Mouse (Mus musculus) limb, embryonic 14.5 days (tissue): Measurements from ENCODE around the gene Rxfp2. TPM values are rescaled to one million over a fixed set of nuclear protein-coding genes. Genes with fewer than 3 reads are reported as not detected.

Experiments
- ATAC-seq: fragments of 200-750 bp; cut with Nextera tagmentation; 2 replicates; pipeline ENCODE4 v1.8.0; 2017; ENCODE audit warnings: low read depth, moderate number of reproducible peaks, moderate TSS enrichment; ENCODE audit not compliant: low FRiP score
- DNase-seq: peaks from one replicate; pipeline ENCODE4 v3.0.0-alpha.2; 2015; ENCODE audit warnings: low spot score
- H3K27ac ChIP-seq: fragments of 300-500 bp; sonication (generic); replicated peaks from 2 replicates; pipeline ENCODE4 v1.5.1; 2014; ENCODE audit warnings: low read depth, mild to moderate bottlenecking, low read length, moderate library complexity, mixed read lengths
- H3K27me3 ChIP-seq: fragments of 300-500 bp; sonication (generic); 2 replicates; pipeline ENCODE4 v1.6.1; 2014; ENCODE audit warnings: low read length, mixed read lengths; ENCODE audit not compliant: control insufficient read depth, insufficient read depth
- H3K36me3 ChIP-seq: fragments of 300-500 bp; sonication (generic); 2 replicates; pipeline ENCODE4 v1.6.1; 2014; ENCODE audit warnings: mild to moderate bottlenecking, low read length, moderate library complexity, mixed read lengths; ENCODE audit not compliant: control insufficient read depth, insufficient read depth
- H3K4me1 ChIP-seq: fragments of 300-500 bp; sonication (generic); 2 replicates; pipeline ENCODE4 v1.6.1; 2014; ENCODE audit warnings: antibody characterized with exemption, low read length, mixed read lengths; ENCODE audit not compliant: control insufficient read depth, insufficient read depth
- H3K4me2 ChIP-seq: fragments of 300-500 bp; sonication (generic); replicated peaks from 2 replicates; pipeline ENCODE4 v1.6.1; 2014; ENCODE audit warnings: low read depth, mild to moderate bottlenecking, low read length, moderate library complexity; ENCODE audit not compliant: severe bottlenecking
- H3K4me3 ChIP-seq: fragments of 300-500 bp; sonication (generic); replicated peaks from 2 replicates; pipeline ENCODE4 v1.5.1; 2014; ENCODE audit warnings: low read length
- H3K9ac ChIP-seq: fragments of 300-500 bp; sonication (generic); 2 replicates; pipeline ENCODE4 v1.6.1; 2014; ENCODE audit warnings: mild to moderate bottlenecking, low read depth, low read length, moderate library complexity; ENCODE audit not compliant: severe bottlenecking
- H3K9me3 ChIP-seq: fragments of 300-500 bp; sonication (generic); 2 replicates; pipeline ENCODE4 v1.6.1; 2016; ENCODE audit warnings: low read length; ENCODE audit not compliant: control insufficient read depth
- POLR2A ChIP-seq: fragments of 200-500 bp; IDR thresholded peaks from 2 replicates; pipeline ENCODE4 v1.8.0; 2012; ENCODE audit warnings: inconsistent platforms, mild to moderate bottlenecking, moderate library complexity, borderline replicate concordance; ENCODE audit not compliant: insufficient read depth, insufficient read length; ENCODE audit errors: extremely low read depth
- WGBS: fragments of 180-500 bp; shearing (Covaris S2); extraction: QIAGEN DNeasy Blood & Tissue Kit; methylation state at CpG from one replicate; pipeline ENCODE4 v1.1.7; 2014; 5-methylcytosine and 5-hydroxymethylcytosine counted together
- polyA plus RNA-seq, 2 experiments: library from polyadenylated mRNA; depleted of rRNA in 1 of 2; stranded (reverse) in 1 of 2; unstranded in 1 of 2; fragments of >200 nt; fragmentation: Nextera tagmentation in 1 of 2; extraction: Ambion mirVana in 1 of 2; gene quantifications; 2 replicates each; pipeline versions ENCODE4 v1.2.1 to v1.2.3; 2012 to 2014

Rxfp2 gene
- polyA plus RNA-seq, 2 experiments = 0.19 to 2.8 TPM

GRCm38 (mm10) chr5:150053294-150053693, 34.8 kb downstream of the Rxfp2 start:
- no peak for TF ChIP-seq POLR2A
- no peak overlapping the region for H3K4me3 ChIP-seq
- H3K36me3 ChIP-seq = no peaks in the 10 kb centered on the region
- H3K4me1 ChIP-seq = no peaks in the 10 kb centered on the region
- DNase-seq = no peak
- ATAC-seq = no peak
- no peak overlapping the region for H3K4me2 ChIP-seq
- H3K9ac ChIP-seq = no peak overlapping the region
- H3K27me3 ChIP-seq = no peaks in the 10 kb centered on the region
- H3K9me3 ChIP-seq = peaks cover under 1% of the 10 kb centered on the region; the same call in 1 of the 2 replicates
- no peak overlapping the region for H3K27ac ChIP-seq
- 86% methylated on average over 4 of the region's 4 CpGs for whole genome bisulfite sequencing

DNA sequence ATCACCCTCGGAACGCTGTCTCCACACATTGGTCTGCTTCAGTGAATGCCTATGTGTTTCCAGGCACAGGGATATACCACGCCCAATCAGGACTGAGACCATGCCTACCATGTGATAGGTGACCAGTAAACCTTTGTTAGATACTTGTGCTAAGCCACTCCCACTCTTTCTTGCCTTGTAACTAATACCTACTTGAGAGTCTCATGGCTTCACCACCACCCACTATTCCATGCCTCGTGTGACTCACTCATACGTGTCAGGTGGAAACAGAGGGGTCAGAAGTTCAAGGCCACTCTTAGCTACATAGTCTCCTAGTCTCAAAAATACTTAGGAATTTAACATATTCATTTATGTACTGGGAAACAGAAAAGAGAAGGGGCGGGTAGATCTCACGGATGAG, 35.5 kb downstream of the Rxfp2 start:
- no peak overlapping the region for H3K9ac ChIP-seq
- no peaks in the 10 kb centered on the region for H3K4me1 ChIP-seq
- peaks cover 7% of the 10 kb centered on the region; the same call in 1 of the 2 replicates for H3K9me3 ChIP-seq
- H3K4me3 ChIP-seq = no peak overlapping the region
- WGBS = 87% methylated on average over 7 of the region's 7 CpGs
- TF ChIP-seq POLR2A = no peak
- ATAC-seq = no peak
- no peak overlapping the region for H3K4me2 ChIP-seq
- no peak overlapping the region for H3K27ac ChIP-seq
- no peaks in the 10 kb centered on the region for H3K27me3 ChIP-seq
- H3K36me3 ChIP-seq = no peaks in the 10 kb centered on the region
- DNase-seq = no peak

DNA sequence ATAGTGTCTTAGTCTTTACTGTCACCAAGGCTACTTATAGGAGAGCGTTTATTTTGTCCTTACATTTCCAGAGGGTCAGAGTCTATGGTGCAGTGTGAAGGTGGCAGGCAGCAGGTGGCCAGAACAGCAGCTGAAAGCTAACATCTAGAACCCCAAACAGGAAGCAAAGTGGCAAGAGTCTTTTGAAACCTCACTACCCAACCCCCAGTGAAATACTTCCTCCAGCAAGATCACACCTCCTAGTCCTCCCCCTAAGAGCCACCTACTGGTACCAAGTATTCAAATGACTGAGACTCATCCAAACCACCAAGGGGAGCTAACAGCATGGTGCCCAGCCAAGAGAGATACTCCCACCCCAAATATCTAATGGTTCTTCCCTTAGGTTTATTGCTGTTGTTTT, 36.8 kb downstream of the Rxfp2 start:
- no peaks in the 10 kb centered on the region for H3K4me1 ChIP-seq
- H3K4me3 ChIP-seq = no peak overlapping the region
- H3K4me2 ChIP-seq = no peak overlapping the region
- H3K27me3 ChIP-seq = no peaks in the 10 kb centered on the region
- ATAC-seq = no peak
- DNase-seq = no peak
- H3K9me3 ChIP-seq = peaks cover 7% of the 10 kb centered on the region; the same call in 1 of the 2 replicates
- no peaks in the 10 kb centered on the region for H3K36me3 ChIP-seq
- H3K9ac ChIP-seq = no peak overlapping the region
- 79% methylated on average over 1 of the region's 1 CpGs for WGBS
- TF ChIP-seq POLR2A = no peak
- no peak overlapping the region for H3K27ac ChIP-seq

DNA sequence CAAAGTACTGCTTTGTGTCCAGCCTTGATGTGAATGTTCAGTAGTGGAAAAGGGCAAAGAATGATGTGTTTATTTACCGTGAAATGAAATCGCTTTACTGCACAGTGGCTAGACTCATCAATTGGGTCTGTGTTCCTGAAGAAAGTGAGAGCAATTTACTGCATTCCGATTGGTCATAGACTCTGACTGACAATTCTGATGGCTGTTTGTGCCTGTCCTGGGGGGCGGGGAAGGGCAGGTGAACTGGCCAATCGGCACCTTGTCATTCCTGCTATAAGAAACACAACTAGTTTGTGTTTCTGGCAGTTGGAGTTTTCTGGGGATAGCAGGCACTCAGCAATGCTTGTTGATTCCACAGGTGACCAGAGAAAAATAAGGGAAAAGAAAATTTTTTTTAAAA, 37.6 kb downstream of the Rxfp2 start:
- no peaks in the 10 kb centered on the region for H3K4me1 ChIP-seq
- no peak overlapping the region for H3K4me3 ChIP-seq
- no peak for DNase-seq
- no peaks in the 10 kb centered on the region for H3K36me3 ChIP-seq
- no peak overlapping the region for H3K4me2 ChIP-seq
- H3K27me3 ChIP-seq = no peaks in the 10 kb centered on the region
- peaks cover 7% of the 10 kb centered on the region; the same call in 1 of the 2 replicates for H3K9me3 ChIP-seq
- no peak for TF ChIP-seq POLR2A
- no peak for ATAC-seq
- WGBS = 84% methylated on average over 5 of the region's 5 CpGs
- H3K9ac ChIP-seq = no peak overlapping the region
- H3K27ac ChIP-seq = no peak overlapping the region

- Histone ChIP-seq H3K27ac (no peak overlapping the region), H3K4me3 (no peak overlapping the region), H3K9ac (no peak overlapping the region), H3K9me3 (peaks cover 7% of the 10 kb centered on the region; the same call in 1 of the 2 replicates), H3K27me3 (no peaks in the 10 kb centered on the region), H3K4me2 (no peak overlapping the region), H3K4me1 (no peaks in the 10 kb centered on the region), H3K36me3 (no peaks in the 10 kb centered on the region)
- no peak for TF ChIP-seq POLR2A
- WGBS = 83% methylated on average over 5 of the region's 5 CpGs
- ATAC-seq = no peak
- DNase-seq = no peak
These were observed 40.4 kb downstream of the Rxfp2 start for GRCm38 (mm10) chr5:150058845-150059244.

GRCm38 (mm10) chr5:150059466-150059865, 41.0 kb downstream of the Rxfp2 start:
- H3K27me3 ChIP-seq = no peaks in the 10 kb centered on the region

More at GRCm38 (mm10) chr5:150059466-150059865, 41.0 kb downstream of the Rxfp2 start:
- TF ChIP-seq POLR2A = no peak
- no peak overlapping the region for H3K4me2 ChIP-seq
- no peaks in the 10 kb centered on the region for H3K4me1 ChIP-seq
- 95% methylated on average over 9 of the region's 9 CpGs for WGBS
- H3K9me3 ChIP-seq = peaks cover 7% of the 10 kb centered on the region; the same call in 1 of the 2 replicates
- no peak overlapping the region for H3K27ac ChIP-seq
- no peak for DNase-seq
- H3K4me3 ChIP-seq = no peak overlapping the region
- H3K36me3 ChIP-seq = no peaks in the 10 kb centered on the region
- ATAC-seq = no peak
- no peak overlapping the region for H3K9ac ChIP-seq
